Mouse (Mus musculus) c-Kit-positive CD71-positive TER-119-positive erythroid progenitor cells, embryonic 14.5 days (primary cell): ENCODE data around the gene Uggt2.

Source experiments
- DNase-seq: peaks from one replicate; pipeline ENCODE4 v3.0.0-alpha.2; 2013; ENCODE audit warnings: low spot score

The Uggt2 gene

GRCm38 (mm10) chr14:118980890-118981289, 118.3 kb downstream of the Uggt2 start:
- no peak for DNase-seq

- no peak for DNase-seq
Observed at GRCm38 (mm10) chr14:118980358-118980757, 118.9 kb downstream of the Uggt2 start.

GRCm38 (mm10) chr14:118979571-118980325, 119.5 kb downstream of the Uggt2 start:
- DNase-seq, result no peak

GRCm38 (mm10) chr14:118977136-118977816, 122.0 kb downstream of the Uggt2 start:
- no peak for DNase-seq

- DNase-seq, result no peak
Observed at GRCm38 (mm10) chr14:118972268-118972667, 127.0 kb downstream of the Uggt2 start.

- no peak for DNase-seq
Observed at GRCm38 (mm10) chr14:118967646-118968045, 131.6 kb downstream of the Uggt2 start.

GRCm38 (mm10) chr14:118965356-118966000, 133.8 kb downstream of the Uggt2 start:
- no peak for DNase-seq

- no peak for DNase-seq
Observed at GRCm38 (mm10) chr14:118958010-118958409, 141.2 kb downstream of the Uggt2 start.

- no peak for DNase-seq
Observed at GRCm38 (mm10) chr14:118951912-118952583, 147.2 kb downstream of the Uggt2 start.

- no peak for DNase-seq
Observed at GRCm38 (mm10) chr14:118948841-118949240, 150.4 kb downstream of the Uggt2 start.

- DNase-seq, result no peak
Observed at GRCm38 (mm10) chr14:118944702-118945101, 154.5 kb downstream of the Uggt2 start.

- DNase-seq, result no peak
Observed at GRCm38 (mm10) chr14:118942076-118942475, 157.2 kb downstream of the Uggt2 start.

- DNase-seq, result no peak
Observed at GRCm38 (mm10) chr14:118940796-118941495, 158.3 kb downstream of the Uggt2 start.

GRCm38 (mm10) chr14:118938551-118938950, 160.7 kb downstream of the Uggt2 start:
- DNase-seq, result peak; percentile 24

- peak; percentile 97 for DNase-seq
Observed at GRCm38 (mm10) chr14:118937533-118938492, 161.4 kb downstream of the Uggt2 start, which contains the start of gene Dnajc3. Dnajc3 (plus strand) TSS chr14:118937976.

- no peak for DNase-seq
Observed at GRCm38 (mm10) chr14:118936952-118937351, 162.3 kb downstream of the Uggt2 start.

GRCm38 (mm10) chr14:118936236-118936635, 163.0 kb downstream of the Uggt2 start:
- DNase-seq, result no peak
